Mouse (Mus musculus): Measurements from ENCODE around the gene Senp7.

DNA sequence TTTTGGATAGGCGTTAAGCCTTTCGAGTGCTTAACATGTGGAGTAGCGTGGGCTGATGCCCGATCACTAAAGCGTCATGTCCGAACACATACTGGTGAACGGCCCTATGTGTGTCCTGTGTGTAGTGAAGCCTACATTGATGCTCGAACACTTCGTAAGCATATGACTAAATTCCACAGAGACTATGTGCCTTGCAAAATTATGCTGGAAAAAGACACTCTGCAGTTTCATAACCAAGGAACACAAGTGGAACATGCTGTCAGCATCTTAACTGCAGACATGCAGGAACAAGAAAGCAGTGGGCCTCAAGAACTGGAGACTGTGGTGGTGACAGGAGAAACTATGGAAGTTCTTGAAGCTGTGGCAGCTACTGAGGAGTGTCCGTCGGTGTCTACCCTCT lies 41.3 kb upstream of the Senp7 start:
- TF ChIP-seq EP300 (IDR thresholded peaks at IDR 0.05; ENCODE audit: insufficient read depth, low read depth, low read length) (no peak), CTCF (IDR thresholded peaks at IDR 0.05; ENCODE audit: low read depth, low read length) (no peak)
